Mouse (Mus musculus): ENCODE measurements at regions not wholly inside any gene's neighbourhood (a gene's known extent, or its start where the extent isn't known, plus 50 kb on each side); places are given as distances from the start of the nearest gene placed in this dataset.

DNA sequence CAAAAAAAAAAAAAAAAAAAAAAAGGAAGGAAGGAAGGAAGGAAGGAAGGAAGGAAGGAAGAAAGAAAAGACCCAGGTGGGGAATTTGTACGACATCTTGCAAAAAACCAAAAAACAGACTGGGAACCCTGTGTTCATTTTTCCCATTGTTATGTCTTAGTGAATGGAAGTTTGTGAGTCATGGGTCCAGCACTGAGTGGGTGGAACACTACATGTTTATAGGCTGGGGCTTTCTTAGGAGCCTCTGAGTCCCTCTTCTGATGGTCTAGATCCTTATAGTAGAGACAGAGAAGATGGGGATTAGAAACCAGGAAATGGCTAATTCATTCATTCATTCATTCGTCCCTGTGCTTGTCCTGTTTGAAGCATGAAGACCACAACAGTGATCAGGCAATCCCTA lies 105.5 kb downstream of the Tpra1 start:
- DNase-seq = no peak

DNA sequence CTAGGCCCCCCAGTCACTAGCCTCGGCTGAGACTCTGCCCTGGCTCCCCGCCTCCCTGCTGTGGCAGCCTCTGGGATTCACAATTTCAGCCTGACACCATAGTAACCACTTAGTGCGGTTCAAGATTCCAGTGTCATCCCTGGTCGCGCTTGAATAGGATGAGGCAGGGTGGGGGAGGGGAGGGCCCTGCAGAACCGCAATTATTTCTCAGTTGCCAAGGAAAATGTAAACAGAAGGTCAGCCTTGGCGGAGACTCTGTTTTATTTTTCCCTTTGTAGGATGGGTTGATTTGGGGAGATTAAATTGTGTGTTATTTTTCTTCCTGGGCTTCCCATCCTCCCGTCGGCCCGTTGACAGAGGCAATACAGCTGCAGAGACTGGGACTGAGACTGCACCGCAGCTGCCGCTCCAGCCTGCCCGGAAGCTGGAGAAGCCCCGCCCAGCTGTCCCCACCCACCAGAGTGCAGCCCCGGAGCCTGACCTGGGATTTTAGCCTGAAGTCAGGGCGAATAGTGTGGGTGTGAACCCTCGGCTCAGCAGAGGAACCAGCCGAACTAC lies 106.6 kb downstream of the Tpra1 start:
- no peak for DNase-seq

DNA sequence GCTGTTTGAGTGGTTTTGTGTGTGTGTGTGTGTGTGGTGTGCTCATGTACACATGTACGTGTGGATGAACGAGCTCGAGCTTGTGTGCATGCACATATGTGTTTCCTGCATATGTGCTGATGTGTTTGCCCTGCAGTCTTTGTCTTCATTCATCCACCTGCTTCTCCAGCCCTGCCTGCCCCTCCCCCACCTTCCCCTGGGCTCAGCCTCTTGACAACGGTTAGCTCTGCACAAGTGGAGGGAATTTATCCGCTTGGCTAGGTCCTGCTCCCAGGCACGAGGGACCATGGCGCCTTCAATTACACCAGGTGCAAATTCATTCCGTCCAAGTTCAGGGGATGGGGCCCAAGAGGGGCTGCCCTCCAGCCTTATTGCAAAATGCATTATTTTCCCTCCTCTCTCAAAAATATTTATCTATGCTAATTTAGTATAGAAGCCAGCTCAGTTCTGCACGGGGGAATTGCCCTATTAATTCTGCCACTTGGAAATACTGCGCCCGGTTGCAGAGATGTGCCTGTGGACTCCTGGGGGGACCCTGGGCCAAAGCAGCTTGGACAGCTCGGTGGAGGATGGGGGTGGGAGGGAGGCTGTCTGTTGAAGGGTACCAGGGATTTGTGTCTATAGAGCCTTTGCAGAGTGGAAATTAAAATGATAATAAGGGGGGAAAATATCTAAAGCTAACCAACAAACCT lies 111.1 kb downstream of the Tpra1 start:
- peak; percentile 46 to 78 for DNase-seq

DNA sequence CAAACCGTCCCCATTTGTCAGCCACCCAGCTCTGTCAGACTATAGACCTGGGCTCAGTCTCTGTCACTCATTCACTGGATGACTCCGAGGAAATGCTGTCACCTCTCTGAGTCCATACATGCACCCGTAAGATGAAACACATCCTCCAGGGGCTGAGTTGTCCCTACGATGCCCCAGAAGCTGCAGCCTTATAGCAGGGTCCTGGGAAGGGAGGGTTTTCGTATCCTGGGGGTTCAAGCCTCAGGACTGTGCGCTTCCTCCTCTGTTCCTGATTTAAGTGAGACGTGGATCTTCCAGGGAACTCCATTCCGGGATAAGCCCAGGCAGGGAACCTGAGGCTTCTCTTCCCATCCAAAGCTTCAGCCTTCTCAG lies 111.6 kb downstream of the Tpra1 start:
- DNase-seq = no peak

DNA sequence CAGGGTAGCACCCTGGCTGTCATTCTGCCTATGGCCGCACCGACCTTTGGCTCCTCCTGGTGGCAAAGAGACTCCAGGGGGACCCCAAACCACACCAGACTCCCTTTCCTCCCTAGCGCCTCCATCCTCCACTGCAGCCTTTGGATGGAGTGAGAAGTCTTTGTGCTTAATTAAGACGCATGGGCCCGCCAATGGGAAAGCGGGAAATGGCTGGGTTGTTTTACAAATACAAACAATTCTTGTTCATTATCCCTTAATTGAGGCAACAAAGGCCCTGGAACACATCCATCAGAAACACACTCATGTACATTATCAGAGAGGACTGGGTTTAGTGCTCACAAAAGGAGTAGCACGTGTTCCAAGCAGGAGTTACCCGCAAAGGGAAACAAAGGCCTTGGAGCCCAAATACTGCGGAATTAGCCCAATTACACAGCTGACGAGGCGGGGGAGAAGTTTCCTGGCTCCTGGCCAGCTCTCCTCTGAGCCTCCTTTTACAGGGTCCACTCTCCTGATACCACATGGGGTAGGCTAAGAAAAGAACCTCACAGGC lies 122.1 kb downstream of the Tpra1 start:
- no peak for DNase-seq

DNA sequence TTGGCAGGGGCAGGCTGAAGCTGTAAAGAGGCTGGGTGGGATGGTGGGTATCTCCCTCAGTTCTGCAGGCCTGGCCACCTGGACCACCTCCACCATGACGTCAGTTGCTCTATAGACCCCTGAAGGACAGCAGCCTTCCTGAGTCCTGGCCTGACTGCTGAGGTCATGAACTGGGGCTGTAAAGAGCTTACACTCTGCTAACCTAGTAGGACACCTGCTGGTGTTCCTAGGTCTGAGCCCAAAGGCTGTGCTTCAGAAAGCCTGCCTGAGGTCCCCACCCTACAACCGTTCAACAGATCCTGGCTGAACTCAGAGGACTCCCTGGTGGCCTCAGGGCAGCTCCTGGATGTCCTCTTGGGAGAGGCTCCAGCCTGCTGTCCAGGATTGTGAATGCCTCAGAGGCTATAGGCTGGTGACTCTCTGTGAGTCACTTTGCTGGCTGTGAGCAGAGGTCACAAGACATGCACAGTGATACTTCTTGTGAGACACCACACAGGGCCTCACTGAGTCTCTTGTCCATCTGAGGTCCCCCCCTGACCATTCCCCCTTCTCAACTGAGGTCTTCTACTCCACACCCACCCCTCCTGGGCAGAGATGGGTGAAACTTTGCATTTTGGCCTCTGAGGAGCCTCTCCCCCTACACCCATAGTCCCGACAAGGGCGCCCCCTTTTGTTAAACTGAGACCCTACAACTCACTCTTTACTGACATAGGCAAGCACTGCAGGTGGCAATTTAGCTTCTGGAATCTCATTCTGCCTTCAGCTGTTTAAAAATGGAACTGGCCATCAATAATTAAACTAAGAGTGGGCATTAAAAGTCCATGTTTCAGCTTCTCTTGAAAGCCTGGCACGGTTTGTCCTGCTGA lies 131.6 kb downstream of the Tpra1 start:
- peak in 1 of 2 experiments; percentile 32 for DNase-seq

DNA sequence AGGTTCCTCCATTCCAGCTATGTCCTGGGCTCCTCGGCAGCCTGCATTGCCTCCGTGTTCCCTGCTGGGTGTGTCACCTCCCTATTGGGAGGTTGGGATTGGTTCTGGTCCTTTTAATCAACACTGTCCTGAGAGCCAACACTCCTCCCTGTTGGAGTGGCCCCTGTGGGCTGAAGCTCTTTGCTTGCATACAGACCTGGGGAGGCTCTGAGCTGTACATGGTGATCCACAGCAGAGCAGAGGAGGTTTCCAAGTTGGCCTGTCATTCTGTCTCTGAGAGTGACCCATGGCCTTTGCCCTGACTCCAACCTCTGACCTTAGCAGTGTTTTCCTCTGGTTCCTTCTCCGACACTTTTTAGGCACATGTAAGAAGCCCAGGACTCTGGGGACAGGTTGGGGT lies 132.4 kb downstream of the Tpra1 start:
- DNase-seq = no peak

DNA sequence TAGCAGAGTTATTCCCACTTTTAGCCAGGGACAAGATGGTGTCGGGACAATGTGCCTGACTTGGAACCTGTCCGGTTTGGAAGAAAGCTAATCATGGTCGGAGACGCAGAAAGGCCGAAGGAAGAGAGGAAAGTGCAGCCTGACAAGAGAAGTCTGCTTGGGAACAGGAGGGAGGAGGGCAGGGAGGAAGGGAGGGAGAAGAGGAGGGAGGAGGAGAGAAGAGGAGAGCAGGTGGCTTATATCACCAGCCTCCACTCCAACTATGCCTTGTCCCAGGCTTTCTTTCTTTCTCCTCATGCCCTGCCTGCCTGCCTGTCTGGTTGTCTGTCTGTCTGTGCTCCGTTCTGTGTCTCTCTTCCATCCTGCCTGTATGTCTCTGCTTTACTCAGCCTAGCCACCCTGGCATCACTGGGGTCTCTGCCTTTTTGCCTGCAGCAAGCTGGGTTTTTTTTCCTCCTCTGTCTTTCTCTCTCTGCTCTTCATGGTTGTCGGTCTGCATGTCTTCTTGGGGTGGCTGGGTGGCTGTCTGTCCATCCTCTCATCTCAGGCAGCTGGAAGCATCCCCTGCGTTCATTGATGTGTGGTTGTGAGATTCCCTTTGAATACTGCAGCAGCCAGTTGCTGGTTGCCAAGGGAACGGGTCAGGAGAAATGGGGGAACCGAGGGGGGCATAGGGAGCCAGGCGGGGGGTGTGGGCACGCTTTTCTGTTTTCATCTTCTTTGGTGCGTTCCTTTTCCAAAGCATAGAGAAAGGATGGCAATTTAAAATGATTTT lies 133.2 kb downstream of the Tpra1 start:
- peak in 1 of 2 experiments; percentile 18 for DNase-seq

DNA sequence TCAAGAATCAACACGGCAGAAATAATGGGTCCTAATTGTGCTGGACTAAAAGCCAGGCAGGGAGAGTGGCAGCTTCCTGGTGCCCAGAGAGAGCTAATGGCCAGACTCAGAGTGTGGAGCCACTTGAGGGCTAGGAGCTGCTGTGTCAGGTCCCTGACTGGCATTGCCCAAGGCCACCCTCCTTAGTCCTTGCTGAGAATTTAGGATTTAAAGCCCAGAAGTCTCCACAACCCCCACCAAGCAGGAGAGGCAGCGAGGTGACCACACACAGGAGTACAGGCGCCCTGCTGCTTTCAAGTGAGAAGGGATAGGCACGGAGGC lies 133.7 kb downstream of the Tpra1 start:
- DNase-seq = no peak

DNA sequence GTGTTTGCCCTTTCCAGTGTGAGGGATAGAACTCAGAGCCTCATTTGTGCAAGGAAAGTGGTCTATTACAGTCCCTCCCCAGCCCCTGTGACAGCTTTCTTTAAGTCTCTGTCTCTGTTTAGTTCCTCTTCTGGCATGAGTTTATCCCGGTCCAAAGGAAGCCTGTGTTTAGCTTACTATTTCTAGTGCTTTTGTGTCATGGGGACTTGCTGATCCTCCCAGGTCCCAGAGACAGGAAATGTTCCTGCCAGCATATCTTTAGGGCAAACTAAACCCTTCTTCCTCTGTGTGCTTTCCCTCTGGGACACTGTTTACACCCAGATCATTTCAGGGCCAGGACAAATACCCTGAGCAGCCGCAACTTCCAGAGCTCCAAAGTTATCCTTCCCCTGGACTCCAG lies 135.3 kb downstream of the Tpra1 start:
- DNase-seq = no peak

DNA sequence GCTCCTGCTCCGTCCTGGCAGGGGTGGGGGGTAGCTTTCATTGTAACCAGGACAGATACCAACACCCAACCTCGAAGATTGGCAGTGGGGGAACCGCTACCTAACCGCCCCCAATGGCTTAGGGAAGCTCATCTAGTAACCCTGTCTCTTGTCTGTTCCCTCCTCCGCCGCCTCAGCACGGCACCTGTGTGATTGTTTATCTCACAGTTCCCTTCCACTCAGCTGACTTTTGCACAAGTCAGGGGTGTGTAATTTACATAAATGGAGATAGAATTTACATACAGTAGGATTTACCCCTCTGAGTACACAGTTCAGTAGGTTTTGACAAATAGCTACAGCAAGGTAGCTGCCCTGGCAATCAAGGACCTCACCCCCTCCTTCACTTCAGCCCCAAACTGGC lies 135.8 kb downstream of the Tpra1 start:
- DNase-seq = no peak

DNA sequence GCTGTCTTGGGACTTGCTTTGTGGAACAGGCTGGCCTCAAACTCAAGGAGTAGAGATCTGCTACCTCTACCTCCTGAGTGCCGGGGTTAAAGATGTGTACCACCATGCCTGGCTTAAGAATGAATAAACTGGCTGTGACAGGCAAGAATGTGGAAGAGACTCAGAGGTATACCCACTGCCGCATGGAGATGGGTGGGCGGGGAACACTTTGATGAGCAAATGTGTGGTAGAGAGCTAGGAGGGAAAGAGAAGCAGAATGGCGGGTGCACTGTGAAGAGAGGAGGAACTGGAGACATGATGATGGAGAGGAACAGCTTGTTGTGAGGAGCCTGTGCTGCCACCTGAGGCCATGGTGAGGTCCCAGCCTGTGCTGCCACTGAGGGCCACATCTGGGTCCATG lies 138.9 kb downstream of the Tpra1 start:
- DNase-seq = no peak

DNA sequence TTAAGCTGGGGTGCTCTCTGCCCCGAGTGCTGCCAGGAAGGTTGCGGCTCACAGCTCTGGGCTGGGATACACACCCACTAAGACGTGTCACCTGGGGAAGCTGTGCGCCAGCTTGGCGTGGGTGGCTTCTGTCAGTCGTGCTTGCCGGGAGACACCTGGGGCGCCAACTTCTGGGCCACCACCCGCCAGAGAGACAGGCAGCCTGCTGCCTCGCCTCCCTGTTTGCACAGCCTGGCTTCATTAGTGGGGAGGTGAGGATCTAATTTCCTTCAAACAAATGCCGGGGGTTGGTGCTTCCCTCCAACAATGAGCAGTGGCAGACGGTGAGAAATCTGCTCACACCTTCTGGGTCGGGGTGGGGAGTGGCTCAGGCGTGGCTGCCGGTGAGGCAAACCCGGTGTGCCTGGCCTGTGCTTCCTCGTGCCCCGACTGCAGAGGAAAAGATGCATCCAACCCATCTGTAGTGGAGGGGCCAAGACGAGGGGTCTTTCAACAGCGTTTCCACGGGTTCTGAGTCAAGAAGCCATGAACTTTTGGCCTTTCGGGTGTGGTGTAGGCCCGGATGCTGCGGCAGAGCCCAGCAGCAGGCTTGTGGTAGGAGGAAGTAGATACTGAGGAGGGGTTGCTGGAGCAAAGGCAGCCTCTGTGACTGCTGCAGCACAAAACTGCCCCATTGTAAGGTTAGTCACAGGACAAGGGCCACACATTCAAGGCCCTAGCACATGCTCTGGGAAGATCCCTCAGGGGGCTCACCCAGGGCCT lies 140.6 kb downstream of the Tpra1 start:
- no peak for DNase-seq

DNA sequence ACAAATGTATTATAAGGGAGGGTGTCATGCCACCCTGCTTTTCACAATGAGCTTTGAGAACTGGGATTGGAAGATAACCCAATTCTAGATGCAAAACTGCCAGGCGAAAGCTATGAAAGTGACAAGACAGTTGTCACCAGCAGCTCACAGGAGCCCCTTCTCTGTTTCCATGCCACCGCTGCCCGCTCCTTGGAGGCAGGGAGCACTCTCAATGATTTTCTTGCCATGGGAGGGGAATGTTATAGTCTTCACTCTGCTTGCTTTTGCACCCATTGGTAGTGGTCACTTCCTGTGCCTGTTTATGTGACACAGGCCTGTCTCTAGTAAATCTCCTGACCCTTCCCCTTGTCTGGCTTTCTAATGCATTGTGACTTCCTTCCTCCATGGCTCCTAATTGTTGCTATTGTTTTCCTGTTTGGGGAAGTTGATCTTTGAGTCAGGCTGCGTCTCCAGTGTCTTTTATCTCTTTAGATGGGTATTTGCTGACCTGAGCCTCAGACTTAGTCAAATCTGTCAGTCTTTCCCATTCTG lies 143.4 kb downstream of the Tpra1 start:
- no peak for DNase-seq

DNA sequence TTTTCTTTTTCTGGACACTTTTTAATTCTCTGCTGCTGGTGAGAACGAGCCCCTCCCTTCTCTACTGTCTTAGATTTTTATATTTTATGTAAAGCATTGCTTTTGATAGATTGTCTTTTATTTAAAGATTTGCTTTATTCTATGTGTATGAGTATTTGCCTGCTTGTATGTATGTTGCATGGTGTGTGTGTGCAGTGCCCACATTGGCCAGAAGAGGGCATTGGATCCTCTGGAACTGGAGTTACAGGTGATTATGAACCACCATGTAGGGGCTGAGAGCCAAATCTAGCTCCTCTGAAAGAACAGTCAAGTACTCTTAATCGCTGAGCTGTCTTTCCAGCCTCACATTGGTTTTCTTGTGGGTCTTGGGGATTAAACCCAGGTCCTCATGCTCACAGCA lies 144.4 kb downstream of the Tpra1 start:
- peak; percentile 35 to 70 for DNase-seq

DNA sequence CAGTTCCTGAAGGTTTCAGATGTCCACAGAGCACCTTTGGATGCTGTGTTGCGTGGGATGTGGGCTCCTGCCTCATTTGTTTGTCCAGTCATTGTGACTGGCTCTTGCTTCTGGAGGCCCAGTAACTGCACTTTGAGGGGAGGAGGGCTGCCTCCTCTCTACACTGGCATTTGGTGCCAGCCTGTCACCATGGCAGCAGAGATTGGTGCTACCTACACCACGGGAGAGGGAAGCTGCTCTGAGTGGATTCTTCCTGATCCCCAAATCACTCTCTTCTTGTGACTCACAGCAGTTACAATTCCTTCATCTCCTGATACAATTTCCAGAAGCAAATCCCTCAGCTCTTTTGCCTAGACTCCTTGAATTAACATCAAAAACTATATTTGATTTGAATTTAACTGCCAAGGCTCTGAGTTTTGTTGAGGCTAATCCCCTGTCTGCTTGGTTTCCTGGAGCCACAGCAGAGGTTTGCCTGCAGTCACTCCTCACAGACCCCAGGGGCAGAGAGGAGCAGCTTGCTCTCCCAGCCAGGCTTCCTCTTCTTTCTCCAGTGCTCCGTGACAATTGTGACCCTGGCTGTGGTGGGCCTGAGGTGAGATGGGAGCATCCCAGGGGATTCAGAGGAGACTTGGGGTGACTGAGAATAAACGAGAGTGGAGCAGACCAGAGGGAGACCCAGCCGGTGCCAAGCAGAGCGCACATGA lies 145.7 kb downstream of the Tpra1 start:
- peak; percentile 39 to 49 for DNase-seq

DNA sequence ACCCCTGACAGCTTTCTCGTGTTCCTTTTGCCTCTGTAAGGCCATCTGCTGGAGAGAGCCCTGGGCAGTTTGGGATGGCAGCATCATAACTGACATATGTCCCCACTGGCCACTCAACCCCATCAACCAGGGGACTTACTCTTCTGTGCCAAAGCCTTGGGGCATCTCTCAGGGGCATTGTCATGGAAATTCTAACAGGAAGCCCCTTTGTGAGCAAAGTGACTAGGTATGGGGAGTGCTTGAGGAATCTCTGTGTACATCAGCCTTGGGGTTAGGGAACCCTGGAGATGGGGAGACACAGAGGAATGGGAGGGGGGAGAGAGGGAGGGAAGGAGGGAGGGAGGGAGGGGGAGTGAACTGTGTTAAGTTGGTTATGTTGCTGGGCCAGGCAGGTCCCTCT lies 147.2 kb downstream of the Tpra1 start:
- DNase-seq = no peak

DNA sequence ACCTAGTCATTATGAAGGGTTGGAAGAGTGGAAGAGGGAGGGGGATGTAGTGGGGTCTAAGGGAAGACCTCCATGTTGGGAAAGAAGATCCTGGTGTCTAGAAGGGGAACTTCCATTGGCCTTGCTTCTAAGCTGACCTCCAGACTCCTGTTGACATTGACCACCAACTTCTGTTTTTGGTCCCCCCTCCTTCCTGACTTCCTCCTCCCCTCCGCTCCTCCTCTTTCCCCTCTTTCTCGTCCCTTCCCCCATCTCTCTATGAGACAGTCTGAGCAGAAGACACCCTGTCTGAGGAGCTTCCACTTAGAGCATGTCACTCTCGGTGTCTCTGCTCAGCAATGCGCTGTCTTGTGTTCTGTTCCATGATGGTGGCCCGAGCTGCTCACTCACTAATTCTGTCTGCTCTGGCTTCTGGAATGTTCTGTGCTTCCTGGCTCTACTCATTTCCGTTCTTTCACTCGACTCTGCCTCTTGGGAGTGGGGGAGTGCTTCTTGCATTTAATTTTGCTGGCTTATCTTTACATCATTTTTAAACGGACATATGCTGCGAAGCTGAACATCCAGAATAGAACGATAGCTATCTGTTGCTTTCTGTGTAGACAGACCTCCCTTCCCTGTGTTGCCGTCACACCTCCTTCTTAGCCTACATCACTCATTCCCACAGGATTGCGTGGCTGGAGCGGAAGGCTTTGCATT lies 148.7 kb downstream of the Tpra1 start:
- no peak for DNase-seq

DNA sequence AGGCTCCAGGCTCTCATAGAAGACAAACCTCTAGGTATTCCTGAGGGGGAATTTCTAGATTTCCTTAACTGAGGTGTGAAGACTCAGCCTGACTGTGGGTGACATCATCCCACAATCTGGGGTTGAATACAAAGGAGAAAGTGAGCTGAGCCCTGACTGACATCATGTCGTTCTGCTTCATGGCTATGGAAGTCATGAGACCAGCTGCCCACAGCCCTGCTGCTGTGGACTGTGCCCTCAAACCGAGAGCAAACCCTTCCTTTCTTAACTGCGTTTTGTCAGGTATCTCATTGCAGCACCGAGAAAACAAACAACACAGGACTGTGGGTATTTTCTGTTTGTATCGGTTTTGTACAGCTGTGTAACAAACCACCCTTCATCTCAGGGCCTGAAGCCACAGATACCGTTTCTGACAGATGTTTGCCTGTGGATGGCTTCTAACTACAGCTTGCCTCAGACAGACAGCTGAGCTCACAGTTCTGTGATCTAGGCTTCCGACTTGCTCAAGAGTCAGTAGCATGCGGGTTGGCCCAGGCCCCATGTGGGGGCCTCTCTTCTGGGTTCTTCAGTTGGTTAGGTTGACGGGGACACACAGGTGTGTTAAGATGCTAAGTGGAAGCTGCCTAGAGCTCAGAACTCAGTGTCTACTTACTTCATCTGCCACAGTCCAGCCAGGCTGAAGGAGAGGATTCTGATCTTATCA lies 150.9 kb downstream of the Tpra1 start:
- DNase-seq = no peak

DNA sequence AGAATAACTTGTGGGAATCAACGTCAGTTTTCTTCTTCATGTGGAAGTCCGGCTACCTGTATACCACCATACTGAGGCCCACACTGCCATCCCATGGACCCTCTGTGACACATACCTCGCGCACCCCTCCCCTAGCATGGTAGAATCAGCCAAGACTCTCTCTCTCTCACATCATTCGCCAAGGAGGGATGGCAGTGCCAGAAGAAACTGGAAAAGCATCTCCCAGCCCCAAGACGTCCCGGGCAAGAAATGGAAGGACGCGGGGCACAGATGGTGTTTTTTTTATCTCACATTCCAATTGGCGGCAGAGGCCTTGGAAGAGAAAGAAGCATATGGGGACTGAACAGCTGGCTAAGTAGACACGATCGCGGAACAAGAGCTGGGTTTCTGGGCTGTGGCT lies 152.0 kb downstream of the Tpra1 start:
- DNase-seq = no peak

Measured in cerebellum, postnatal 14 days (tissue).